Mouse (Mus musculus): ENCODE measurements around the gene Zgpat. TPM values are rescaled to one million over a fixed set of nuclear protein-coding genes. Genes with fewer than 3 reads are reported as not detected.
A peak's percentile ranks its signal among the peaks of the same experiment; 100 is the strongest.

The Zgpat gene
- polyA plus RNA-seq, 1 experiment from 2014 or later = 36.8 TPM

DNA sequence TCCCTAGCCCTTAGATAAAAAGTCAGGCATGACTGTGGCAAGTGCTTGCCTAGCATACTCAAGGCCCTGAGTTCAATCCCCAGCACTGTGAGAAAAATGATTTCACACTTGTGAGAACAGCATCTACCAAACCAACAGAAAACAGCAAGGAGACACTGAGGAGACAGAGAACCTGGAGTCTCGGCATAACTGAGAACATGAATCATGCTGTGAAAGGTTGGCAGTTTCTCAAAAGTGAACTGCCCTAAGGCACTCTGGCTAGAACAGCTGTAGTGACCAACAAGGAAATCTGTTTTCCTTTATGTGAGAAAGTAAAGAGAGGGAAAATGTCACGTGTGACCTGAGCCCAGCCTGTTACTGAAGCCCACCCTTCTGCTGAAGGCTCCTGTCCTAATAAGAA lies 48.4 kb downstream of the Zgpat start:
- Histone ChIP-seq H3K4me2 (no peak overlapping the region), H3K9ac (ENCODE audit: low read length) (no peak overlapping the region), H3K36me3 (ENCODE audit: control insufficient read depth, insufficient read depth, low read length) (no peaks in the 10 kb centered on the region), H3K27ac (ENCODE audit: low read depth, low read length) (no peak overlapping the region), H3K9me3 (ENCODE audit: control insufficient read depth, low read length) (no peaks in the 10 kb centered on the region), H3K4me1 (ENCODE audit: control insufficient read depth, insufficient read depth, low read length) (no peaks in the 10 kb centered on the region), H3K27me3 (ENCODE audit: control insufficient read depth, insufficient read depth, low read length) (no peaks in the 10 kb centered on the region), H3K4me3 (ENCODE audit: low read depth, low read length) (no peak overlapping the region)
- ATAC-seq (ENCODE audit: low FRiP score) (no peak), DNase-seq (ENCODE audit: low spot score, missing footprints) (peak; percentile 57)
- WGBS = 76% methylated on average over 2 of the region's 2 CpGs

DNA sequence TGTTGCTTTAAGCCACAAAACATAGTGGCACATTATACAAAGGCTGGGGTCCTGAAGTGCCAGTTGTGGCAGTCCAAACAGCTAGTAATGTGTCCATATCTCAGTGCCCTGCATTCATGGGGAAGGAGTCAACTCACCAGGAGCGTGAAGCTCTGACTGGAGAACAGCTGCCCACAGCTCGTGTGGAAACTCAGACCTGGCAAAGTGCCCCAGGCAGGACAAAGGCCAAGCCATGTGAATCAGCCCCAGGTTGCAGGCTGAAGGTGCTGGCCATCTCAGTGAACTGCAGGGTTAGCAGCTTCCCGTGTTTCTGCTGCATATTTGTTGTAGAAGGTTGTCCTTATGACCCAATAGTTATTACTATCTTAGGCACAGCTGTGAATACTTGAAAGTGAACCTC lies 51.2 kb downstream of the Zgpat start:
- H3K4me1 ChIP-seq (ENCODE audit: control insufficient read depth, insufficient read depth, low read length) = no peaks in the 10 kb centered on the region
- 64% methylated on average over 3 of the region's 3 CpGs for WGBS

DNA sequence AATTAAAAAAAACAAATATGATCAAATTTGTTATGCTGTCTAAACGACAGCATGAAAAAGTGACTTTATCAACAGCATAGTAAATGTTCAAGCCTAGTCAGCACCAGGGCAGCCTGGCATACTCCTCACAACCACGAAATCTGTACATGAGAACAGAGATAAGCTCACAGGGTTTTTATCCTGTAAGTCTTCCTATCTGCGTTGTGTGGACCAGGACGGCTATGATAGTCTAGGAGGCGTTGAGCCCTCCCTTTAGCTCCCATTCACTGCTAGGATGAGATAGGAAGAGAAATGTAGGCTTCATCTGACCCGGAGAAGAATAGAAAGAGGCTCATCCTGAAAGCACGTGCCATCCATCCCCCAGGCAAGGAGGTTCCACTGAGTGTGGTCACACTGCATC lies 54.6 kb downstream of the Zgpat start:
- Histone ChIP-seq H3K4me3 (ENCODE audit: low read depth, low read length) (no peak overlapping the region), H3K36me3 (ENCODE audit: control insufficient read depth, insufficient read depth, low read length) (0 out of 2 replicates have a peak, but pooled peaks cover 3% of the 10 kb centered on the region), H3K4me1 (ENCODE audit: control insufficient read depth, insufficient read depth, low read length) (no peaks in the 10 kb centered on the region), H3K4me2 (no peak overlapping the region), H3K9me3 (ENCODE audit: control insufficient read depth, low read length) (no peaks in the 10 kb centered on the region), H3K9ac (ENCODE audit: low read length) (no peak overlapping the region), H3K27me3 (ENCODE audit: control insufficient read depth, insufficient read depth, low read length) (no peaks in the 10 kb centered on the region), H3K27ac (ENCODE audit: low read depth, low read length) (no peak overlapping the region)
- 81% methylated on average over 7 of the region's 7 CpGs for WGBS
- DNase-seq (ENCODE audit: low spot score, missing footprints) (no peak), ATAC-seq (ENCODE audit: low FRiP score) (no peak)

More for the DNA sequence above, 51.2 kb downstream of the Zgpat start:
- Histone ChIP-seq H3K36me3 (ENCODE audit: control insufficient read depth, insufficient read depth, low read length) (no peaks in the 10 kb centered on the region), H3K27me3 (ENCODE audit: control insufficient read depth, insufficient read depth, low read length) (no peaks in the 10 kb centered on the region), H3K4me2 (no peak overlapping the region), H3K27ac (ENCODE audit: low read depth, low read length) (no peak overlapping the region), H3K9me3 (ENCODE audit: control insufficient read depth, low read length) (no peaks in the 10 kb centered on the region), H3K9ac (ENCODE audit: low read length) (no peak overlapping the region), H3K4me3 (ENCODE audit: low read depth, low read length) (no peak overlapping the region)
- ATAC-seq (ENCODE audit: low FRiP score) (no peak), DNase-seq (ENCODE audit: low spot score, missing footprints) (no peak)

DNA sequence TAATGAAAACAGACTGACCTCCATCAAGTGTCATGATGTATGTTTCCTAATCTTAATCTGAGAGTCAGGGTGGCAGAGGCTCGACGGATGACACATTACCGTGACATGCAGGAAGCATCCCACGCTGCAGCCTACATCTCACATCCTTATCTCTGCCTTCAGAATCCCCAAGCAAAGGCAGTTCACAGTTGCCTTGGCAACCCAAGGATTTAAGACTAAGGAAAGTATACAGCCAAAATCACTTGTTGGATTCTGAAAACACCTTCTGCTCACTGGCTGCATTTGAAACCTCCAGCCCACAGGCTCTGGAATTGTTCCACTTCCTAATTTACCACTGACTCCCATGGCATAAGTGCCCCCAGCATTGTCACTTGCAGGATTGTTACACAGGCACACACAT lies 55.7 kb downstream of the Zgpat start:
- H3K4me1 ChIP-seq (ENCODE audit: control insufficient read depth, insufficient read depth, low read length) = no peaks in the 10 kb centered on the region
- H3K9me3 ChIP-seq (ENCODE audit: control insufficient read depth, low read length) = no peaks in the 10 kb centered on the region
- H3K9ac ChIP-seq (ENCODE audit: low read length) = no peak overlapping the region
- DNase-seq (ENCODE audit: low spot score, missing footprints) (no peak), ATAC-seq (ENCODE audit: low FRiP score) (no peak)
- H3K27ac ChIP-seq (ENCODE audit: low read depth, low read length) = no peak overlapping the region
- no peak overlapping the region for H3K4me2 ChIP-seq
- no peak overlapping the region for H3K4me3 ChIP-seq (ENCODE audit: low read depth, low read length)
- WGBS = 88% methylated on average over 4 of the region's 4 CpGs
- 0 out of 2 replicates have a peak, but pooled peaks cover 3% of the 10 kb centered on the region for H3K36me3 ChIP-seq (ENCODE audit: control insufficient read depth, insufficient read depth, low read length)
- H3K27me3 ChIP-seq (ENCODE audit: control insufficient read depth, insufficient read depth, low read length) = no peaks in the 10 kb centered on the region

DNA sequence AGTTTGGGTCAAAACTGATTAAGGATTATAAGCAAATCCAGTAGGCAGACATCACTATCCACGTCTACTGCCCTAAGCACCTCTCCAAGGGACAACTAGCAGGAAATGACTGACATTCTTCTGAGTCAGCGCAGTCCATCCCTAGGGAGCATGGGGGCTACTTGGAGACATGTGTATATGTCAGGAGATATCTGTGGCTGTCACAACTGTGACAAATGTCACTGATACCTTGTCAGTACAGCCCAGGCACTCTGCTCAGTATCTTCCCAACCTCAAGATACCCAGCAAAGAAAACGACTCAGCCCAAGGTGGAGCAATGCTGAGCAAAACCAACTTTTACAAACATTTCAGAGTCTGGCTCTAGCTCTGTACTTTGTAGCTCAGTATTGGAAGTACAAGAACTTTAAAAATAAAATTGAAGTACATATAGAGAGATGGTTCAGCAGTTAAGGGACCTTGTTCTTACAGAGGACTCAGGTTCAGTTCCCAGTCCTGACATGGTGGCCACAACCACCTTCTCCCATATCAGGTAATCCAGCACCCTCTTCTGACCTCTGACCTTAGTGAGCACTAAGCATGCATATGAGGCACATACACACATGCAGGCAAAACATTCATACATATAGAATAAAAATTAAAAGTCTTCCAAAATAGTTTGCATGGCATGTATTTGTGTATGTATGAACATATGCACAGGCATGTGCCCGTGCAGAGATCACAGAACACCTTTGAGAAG lies 56.3 kb downstream of the Zgpat start:
- WGBS = 81% methylated on average over 4 of the region's 4 CpGs
- ATAC-seq (ENCODE audit: low FRiP score) (no peak), DNase-seq (ENCODE audit: low spot score, missing footprints) (no peak)
- Histone ChIP-seq H3K27me3 (ENCODE audit: control insufficient read depth, insufficient read depth, low read length) (no peaks in the 10 kb centered on the region), H3K4me3 (ENCODE audit: low read depth, low read length) (no peak overlapping the region), H3K36me3 (ENCODE audit: control insufficient read depth, insufficient read depth, low read length) (0 out of 2 replicates have a peak, but pooled peaks cover 3% of the 10 kb centered on the region), H3K9ac (ENCODE audit: low read length) (no peak overlapping the region), H3K9me3 (ENCODE audit: control insufficient read depth, low read length) (no peaks in the 10 kb centered on the region), H3K27ac (ENCODE audit: low read depth, low read length) (no peak overlapping the region), H3K4me1 (ENCODE audit: control insufficient read depth, insufficient read depth, low read length) (no peaks in the 10 kb centered on the region), H3K4me2 (no peak overlapping the region)

DNA sequence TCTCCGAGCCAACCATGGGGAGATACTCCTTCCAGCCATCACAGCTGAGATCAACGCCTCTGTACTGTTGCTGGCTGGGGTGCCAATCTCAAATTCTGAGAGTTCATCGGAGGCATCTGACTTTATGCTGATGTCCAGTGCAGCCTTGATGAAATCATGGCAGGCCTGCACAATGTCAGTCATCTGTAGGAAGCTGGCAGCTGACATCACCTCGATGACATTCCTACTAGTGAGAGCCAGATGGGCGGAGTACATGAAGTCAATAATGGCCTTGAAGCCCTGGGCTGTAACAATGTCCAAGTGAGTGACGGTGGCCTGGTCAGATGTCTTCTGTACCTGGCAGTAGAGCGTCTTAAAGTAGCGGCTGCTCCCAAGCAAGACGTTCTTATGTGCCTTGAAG lies 59.1 kb downstream of the Zgpat start:
- Histone ChIP-seq H3K4me2 (no peak overlapping the region), H3K9me3 (ENCODE audit: control insufficient read depth, low read length) (no peaks in the 10 kb centered on the region), H3K36me3 (ENCODE audit: control insufficient read depth, insufficient read depth, low read length) (0 out of 2 replicates have a peak, but pooled peaks cover 3% of the 10 kb centered on the region), H3K4me3 (ENCODE audit: low read depth, low read length) (no peak overlapping the region), H3K27me3 (ENCODE audit: control insufficient read depth, insufficient read depth, low read length) (no peaks in the 10 kb centered on the region), H3K27ac (ENCODE audit: low read depth, low read length) (no peak overlapping the region), H3K9ac (ENCODE audit: low read length) (no peak overlapping the region), H3K4me1 (ENCODE audit: control insufficient read depth, insufficient read depth, low read length) (no peaks in the 10 kb centered on the region)
- ATAC-seq (ENCODE audit: low FRiP score) (no peak), DNase-seq (ENCODE audit: low spot score, missing footprints) (no peak)
- WGBS = 94% methylated on average over 9 of the region's 9 CpGs

Other genes starting within 250 kb of the Zgpat start
- 8.7 and 8.8 TPM in 2 replicates for gene Kcnq2, start 229.6 kb upstream of the Zgpat start, polyA plus RNA-seq (2014; fragmentation: Nextera tagmentation; extraction: Ambion mirVana)
- 0.87 and 0.94 TPM in 2 replicates for gene Eef1a2, start 207.9 kb upstream of the Zgpat start, polyA plus RNA-seq (2014; fragmentation: Nextera tagmentation; extraction: Ambion mirVana)
- gene Ppdpf, start 177.7 kb upstream of the Zgpat start, polyA plus RNA-seq (2014; fragmentation: Nextera tagmentation; extraction: Ambion mirVana) = 414 and 426 TPM in 2 replicates
- not detected in 2 replicates for gene Ptk6, start 162.1 kb upstream of the Zgpat start, polyA plus RNA-seq (2014; fragmentation: Nextera tagmentation; extraction: Ambion mirVana)
- gene Srms, start 151.7 kb upstream of the Zgpat start, polyA plus RNA-seq (2014; fragmentation: Nextera tagmentation; extraction: Ambion mirVana) = 0.14 TPM in 1 of 2 replicates, not detected in the other
- gene Fndc11, start 144.9 kb upstream of the Zgpat start, polyA plus RNA-seq (2014; fragmentation: Nextera tagmentation; extraction: Ambion mirVana) = 0.15 TPM in 2 replicates
- 0.44 and 0.56 TPM in 2 replicates for gene Helz2, start 122.9 kb upstream of the Zgpat start, polyA plus RNA-seq (2014; fragmentation: Nextera tagmentation; extraction: Ambion mirVana)
- gene Gmeb2, start 76.9 kb upstream of the Zgpat start, polyA plus RNA-seq (2014; fragmentation: Nextera tagmentation; extraction: Ambion mirVana) = 18.9 and 19.7 TPM in 2 replicates
- 357 and 359 TPM in 2 replicates for gene Stmn3, start 50.4 kb upstream of the Zgpat start, polyA plus RNA-seq (2014; fragmentation: Nextera tagmentation; extraction: Ambion mirVana)
- 50.8 and 57.8 TPM in 2 replicates for gene Rtel1, start 45.2 kb upstream of the Zgpat start, polyA plus RNA-seq (2014; fragmentation: Nextera tagmentation; extraction: Ambion mirVana)
- 54.2 and 60.9 TPM in 2 replicates for gene Arfrp1, start 476 bp downstream of the Zgpat start, polyA plus RNA-seq (2014; fragmentation: Nextera tagmentation; extraction: Ambion mirVana)
- gene Lime1, start 15.2 kb downstream of the Zgpat start, polyA plus RNA-seq (2014; fragmentation: Nextera tagmentation; extraction: Ambion mirVana) = 19.7 TPM in 2 replicates
- 16.2 and 16.5 TPM in 2 replicates for gene Zbtb46, start 94.5 kb downstream of the Zgpat start, polyA plus RNA-seq (2014; fragmentation: Nextera tagmentation; extraction: Ambion mirVana)
- gene Abhd16b, start 128.3 kb downstream of the Zgpat start, polyA plus RNA-seq (2014; fragmentation: Nextera tagmentation; extraction: Ambion mirVana) = 0.15 and 0.21 TPM in 2 replicates
- gene Tpd52l2, start 132.2 kb downstream of the Zgpat start, polyA plus RNA-seq (2014; fragmentation: Nextera tagmentation; extraction: Ambion mirVana) = 146 and 149 TPM in 2 replicates
- gene Dnajc5, start 155.6 kb downstream of the Zgpat start, polyA plus RNA-seq (2014; fragmentation: Nextera tagmentation; extraction: Ambion mirVana) = 93.6 and 102 TPM in 2 replicates
- 46.4 and 50.2 TPM in 2 replicates for gene Uckl1, start 220.0 kb downstream of the Zgpat start, polyA plus RNA-seq (2014; fragmentation: Nextera tagmentation; extraction: Ambion mirVana)
- gene Prpf6, start 226.9 kb downstream of the Zgpat start, polyA plus RNA-seq (2014; fragmentation: Nextera tagmentation; extraction: Ambion mirVana) = 77.0 and 82.6 TPM in 2 replicates
- gene Zfp512b, start 227.9 kb downstream of the Zgpat start, polyA plus RNA-seq (2014; fragmentation: Nextera tagmentation; extraction: Ambion mirVana) = 24.6 and 27.0 TPM in 2 replicates
- gene Samd10, start 234.3 kb downstream of the Zgpat start, polyA plus RNA-seq (2014; fragmentation: Nextera tagmentation; extraction: Ambion mirVana) = 63.4 and 64.4 TPM in 2 replicates